Mouse (Mus musculus) bone marrow macrophage, adult 2 months (primary cell): Measurements from ENCODE around the gene Mical3.

Source experiments
- CTCF ChIP-seq: IDR thresholded peaks from 2 replicates; pipeline ENCODE4 v1.5.1; 2012; ENCODE audit warnings: low read depth, mild to moderate bottlenecking, low read length, moderate library complexity
- POLR2A ChIP-seq: IDR thresholded peaks from 2 replicates; pipeline ENCODE4 v1.6.1; 2012; ENCODE audit warnings: mild to moderate bottlenecking, low read depth, low read length, borderline replicate concordance

DNA sequence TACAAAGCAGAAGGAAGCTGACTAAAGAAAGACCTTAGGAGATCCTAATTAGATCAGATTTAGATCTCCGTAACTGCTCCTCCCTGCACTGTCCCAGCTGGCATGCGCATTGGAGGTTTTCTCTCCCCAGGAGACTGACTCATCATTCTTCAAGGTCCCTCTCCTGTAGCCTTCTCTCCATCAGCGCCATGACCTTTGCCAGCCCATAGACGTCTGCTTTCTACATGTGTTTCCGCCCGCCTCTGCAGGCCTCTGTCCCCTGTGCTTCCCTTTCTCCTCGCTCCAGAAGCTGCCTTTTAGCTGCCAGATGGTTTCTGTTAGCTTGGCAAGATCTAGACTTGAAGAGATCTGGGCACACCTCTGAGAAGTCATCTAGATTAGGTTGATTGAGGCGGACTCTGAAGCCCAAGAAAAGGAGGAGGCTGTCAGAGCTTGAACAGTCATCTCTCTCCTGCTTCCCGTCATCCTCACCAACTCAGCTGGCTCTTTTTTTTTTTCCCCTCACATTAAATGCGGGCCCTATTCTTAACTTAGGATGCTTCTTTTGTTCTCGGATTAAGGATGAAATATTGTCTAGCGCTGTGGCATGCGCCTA is 14.3 kb upstream of the Mical3 start:
- TF ChIP-seq CTCF (no peak), POLR2A (no peak)
